ENCODE assay signal across 11 mouse cellular contexts in genomic region chr5:115651821-115652220, GRCm38 (mm10). TPM values are rescaled to one million over a fixed set of nuclear protein-coding genes. Genes with fewer than 3 reads are reported as not detected.
DNase-seq lines count a peak whose midpoint lies in the region; ATAC-seq and TF ChIP-seq lines count a peak whose summit lies in the region.
"Had no signal": no experiment of that assay in that cellular context is flagged by ENCODE, and none has a peak within 500 bp of the region (broad histone marks: within the 10 kb centered on the region; RNA-seq: fewer than 3 reads in every experiment).

No protein-coding gene starts in this region.

- TF ChIP-seq POLR2A in cerebellum, adult 2 months (IDR thresholded peaks at IDR 0.05; ENCODE audit: borderline replicate concordance, insufficient read depth, low read length), result no peak

- H3K36me3 ChIP-seq in lung, embryonic 14.5 days (ENCODE audit: insufficient read depth), result peaks cover 10% of the 10 kb centered on the region
- H3K36me3 ChIP-seq in limb, embryonic 11.5 days (ENCODE audit: control insufficient read depth, insufficient read depth, low read length), result no peaks in the 10 kb centered on the region
- peaks cover 35% of the 10 kb centered on the region for H3K36me3 ChIP-seq in neural tube, embryonic 15.5 days

- peak overlapping the region; percentile 50; the same call in 1 of the 2 replicates for H3K27ac ChIP-seq in cerebellum, adult 2 months (ENCODE audit: insufficient read depth, low read length)
- no peak overlapping the region for H3K27ac ChIP-seq in lung, embryonic 14.5 days (ENCODE audit: low read depth)
- H3K27ac ChIP-seq in limb, embryonic 11.5 days (replicated peaks; ENCODE audit: low read depth, low read length), result no peak overlapping the region
- H3K27ac ChIP-seq in neural tube, embryonic 15.5 days (replicated peaks), result peak overlapping the region; percentile 90

- no peaks in the 10 kb centered on the region for H3K9me3 ChIP-seq in lung, embryonic 14.5 days (ENCODE audit: low read depth, low read length)
- no peaks in the 10 kb centered on the region for H3K9me3 ChIP-seq in limb, embryonic 11.5 days (ENCODE audit: control insufficient read depth, low read length)
- no peaks in the 10 kb centered on the region for H3K9me3 ChIP-seq in neural tube, embryonic 15.5 days (replicated peaks)
- H3K9me3 ChIP-seq: limb, embryonic 15.5 days had no signal

- H3K4me3 ChIP-seq in cerebellum, adult 2 months (replicated peaks; ENCODE audit: insufficient read depth, low read depth, low read length), result no peak overlapping the region
- no peak overlapping the region; the same call in 1 of the 2 replicates for H3K4me3 ChIP-seq in lung, embryonic 14.5 days (ENCODE audit: low read depth, low read length)
- H3K4me3 ChIP-seq in limb, embryonic 11.5 days (ENCODE audit: low read depth, low read length), result no peak overlapping the region
- no peak overlapping the region for H3K4me3 ChIP-seq in neural tube, embryonic 15.5 days (replicated peaks)

- H3K9ac ChIP-seq in lung, embryonic 14.5 days, result peak overlapping the region; percentile 23; the same call in 1 of the 2 replicates
- H3K9ac ChIP-seq in limb, embryonic 11.5 days (ENCODE audit: low read length), result no peak overlapping the region
- peak overlapping the region; percentile 26 for H3K9ac ChIP-seq in neural tube, embryonic 15.5 days (replicated peaks)

- no peak for TF ChIP-seq CTCF in cerebellum, adult 2 months (IDR thresholded peaks at IDR 0.05; ENCODE audit: borderline replicate concordance, insufficient read depth, low read depth, low read length)
- no peak for TF ChIP-seq CTCF in lung, embryonic 14.5 days (IDR thresholded peaks at IDR 0.05; ENCODE audit: low read depth)

- 88% methylated on average over 10 of the region's 10 CpGs for WGBS in cerebellum, adult 2 months
- 84% methylated on average over 10 of the region's 10 CpGs for WGBS in lung, embryonic 14.5 days
- WGBS in limb, embryonic 11.5 days, result 88% methylated on average over 10 of the region's 10 CpGs
- WGBS in neural tube, embryonic 15.5 days, result 87% methylated on average over 10 of the region's 10 CpGs

- ATAC-seq in lung, embryonic 14.5 days (ENCODE audit: insufficient read depth), result no peak
- no peak for ATAC-seq in limb, embryonic 11.5 days (ENCODE audit: insufficient number of reproducible peaks, low FRiP score, low TSS enrichment, low read depth)
- no peak for ATAC-seq in neural tube, embryonic 15.5 days (ENCODE audit: low FRiP score)

- H3K27me3 ChIP-seq in cerebellum, adult 2 months (ENCODE audit: control insufficient read depth, insufficient read depth, low read length), result no peaks in the 10 kb centered on the region
- no peaks in the 10 kb centered on the region for H3K27me3 ChIP-seq in lung, embryonic 14.5 days (ENCODE audit: insufficient read depth, low read length)
- no peaks in the 10 kb centered on the region for H3K27me3 ChIP-seq in limb, embryonic 11.5 days (ENCODE audit: control insufficient read depth, insufficient read depth, low read length)
- H3K27me3 ChIP-seq in neural tube, embryonic 15.5 days (replicated peaks), result no peaks in the 10 kb centered on the region
- H3K27me3 ChIP-seq: Patski had no signal

- H3K4me2 ChIP-seq in lung, embryonic 14.5 days, result peak overlapping the region; percentile 68
- H3K4me2 ChIP-seq in limb, embryonic 11.5 days (ENCODE audit: low read depth, severe bottlenecking), result peak overlapping the region; percentile 59; the same call in 1 of the 2 replicates
- peak overlapping the region; percentile 78 for H3K4me2 ChIP-seq in neural tube, embryonic 15.5 days

- peaks cover 15% of the 10 kb centered on the region for H3K4me1 ChIP-seq in cerebellum, adult 2 months (ENCODE audit: control insufficient read depth, insufficient read depth, low read length)
- H3K4me1 ChIP-seq in lung, embryonic 14.5 days (ENCODE audit: insufficient read depth), result no peaks in the 10 kb centered on the region
- peaks cover 5% of the 10 kb centered on the region for H3K4me1 ChIP-seq in limb, embryonic 11.5 days (ENCODE audit: control insufficient read depth, insufficient read depth, low read length)
- H3K4me1 ChIP-seq in neural tube, embryonic 15.5 days, result peaks cover 18% of the 10 kb centered on the region

- DNase-seq in cerebellum, adult 2 months, result no peak
- no peak for DNase-seq in cerebellum, adult 8-10 months
- no peak for DNase-seq in lung, embryonic 14.5 days
- no peak for DNase-seq in lung, postnatal 4 days
- no peak for DNase-seq in limb, embryonic 11.5 days (ENCODE audit: low spot score)
- DNase-seq in urinary bladder, postnatal 4 days (ENCODE audit: low spot score in 2 of 2), result no peak
- DNase-seq in right cerebral cortex, postnatal 10 days (ENCODE audit: low spot score in 2 of 2), result no peak
- DNase-seq: thymus, adult 18-20 months had no signal

RNA-seq across cellular contexts. Expression of gene Rab35, which starts 20.1 kb away (rescaled TPM):
- 86.2 and 87.8 TPM in 2 replicates for polyA plus RNA-seq in cerebellum, adult 2 months (2012; rRNA removed)
- polyA plus RNA-seq in lung, embryonic 14.5 days (2014; fragmentation: Nextera tagmentation; extraction: Ambion mirVana), result 18.8 and 19.9 TPM in 2 replicates
- 17.0 and 17.9 TPM in 2 replicates for polyA plus RNA-seq in limb, embryonic 11.5 days (2014; fragmentation: Nextera tagmentation; extraction: Ambion mirVana)
- polyA plus RNA-seq in neural tube, embryonic 15.5 days (2015; fragmentation: Nextera tagmentation; extraction: Ambion mirVana), result 20.8 and 21.1 TPM in 2 replicates

Comparison
In these comparisons a context has a peak if more than half of its experiments do, and no peak if none do; other contexts are left out.
1. H3K27ac ChIP-seq: peak in cerebellum, adult 2 months (single experiment) and neural tube, embryonic 15.5 days (single experiment); none in lung, embryonic 14.5 days (single experiment) and limb, embryonic 11.5 days (single experiment).
2. Peak in every context shown above with its lines, with median percentiles within 50 percentile points of each other: H3K4me2 ChIP-seq.